Mouse (Mus musculus) lung, adult 18-20 months (tissue): ENCODE results near the gene Plekhh3.
"Not testable (repeated sequence)": the region's sequence is repeated elsewhere in the genome, so short reads cannot be mapped to it uniquely, and the experiment has no call there.

Experiments
- DNase-seq, 2 experiments: peaks; one replicate each; pipeline ENCODE4 v3.0.0; 2022; ENCODE audit warnings: mixed read lengths in 2 of 2

Plekhh3 gene

DNA sequence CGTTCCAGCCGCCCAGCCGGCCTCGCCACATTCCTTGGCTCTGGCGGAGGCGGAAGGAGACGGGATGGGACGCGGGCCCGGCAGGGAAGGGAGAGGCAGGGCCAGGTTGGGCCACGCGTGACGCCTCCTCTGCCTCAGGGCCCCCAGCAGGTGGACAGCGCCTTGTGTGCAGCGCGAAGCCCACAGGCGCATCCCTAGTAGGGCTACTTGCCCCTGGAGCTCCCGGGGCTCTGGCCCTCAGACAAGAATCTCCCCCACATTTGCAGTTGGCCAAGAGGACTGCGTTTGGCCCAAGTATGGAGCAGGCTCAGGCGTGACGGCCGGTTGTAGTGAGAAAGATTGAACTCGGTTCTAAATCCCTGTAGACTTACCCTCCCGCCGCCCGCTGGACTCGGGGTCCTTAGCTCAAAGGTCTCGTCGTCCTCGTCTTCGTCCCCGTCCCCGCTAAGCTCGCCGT, 769 bp downstream of the Plekhh3 start, which contains the start of gene Cntnap1:
Gene Cntnap1 (plus strand): TSS at position 170 of the 457 bp plus-strand sequence.
- peak; percentile 79 to 85 for DNase-seq

DNA sequence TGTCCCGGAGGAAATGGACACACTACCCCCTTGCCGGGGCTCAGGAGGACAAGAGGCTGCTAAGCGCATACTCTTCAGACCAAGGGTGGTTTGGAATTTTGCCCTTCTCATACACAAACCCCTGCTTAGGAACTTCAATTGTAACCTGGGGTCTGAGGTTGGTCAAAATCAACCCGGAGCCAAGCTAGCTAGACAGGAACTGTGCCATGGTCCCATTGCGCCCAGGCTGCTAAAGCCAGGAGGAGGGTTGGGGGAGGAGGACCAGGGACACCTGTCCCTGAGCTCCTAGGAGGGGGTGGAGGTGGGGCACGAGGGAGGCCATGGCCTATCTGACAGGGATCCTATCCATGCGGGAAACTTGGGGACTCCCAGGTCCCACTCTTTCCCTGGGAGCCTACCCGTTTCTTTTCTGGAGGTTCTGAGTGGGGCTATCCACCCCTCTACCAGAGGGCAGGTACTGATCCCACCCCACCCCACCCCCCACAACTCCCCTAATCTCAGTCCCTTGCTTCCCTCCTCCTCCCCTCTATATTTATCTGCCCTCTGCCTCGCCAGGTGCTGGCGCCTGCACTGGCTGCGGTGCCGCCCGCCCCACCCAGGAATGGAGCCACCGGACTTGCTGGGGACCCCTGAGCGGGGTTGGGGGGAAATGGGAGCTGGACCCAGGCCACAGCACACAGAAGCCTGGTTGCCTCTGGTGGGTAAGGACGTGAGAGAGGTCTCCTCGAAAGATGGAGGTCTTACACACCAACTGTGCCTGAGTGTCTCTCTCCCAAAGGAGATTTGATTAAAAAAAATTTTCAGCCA, 1.6 kb downstream of the Plekhh3 start:
- no peak for DNase-seq

DNA sequence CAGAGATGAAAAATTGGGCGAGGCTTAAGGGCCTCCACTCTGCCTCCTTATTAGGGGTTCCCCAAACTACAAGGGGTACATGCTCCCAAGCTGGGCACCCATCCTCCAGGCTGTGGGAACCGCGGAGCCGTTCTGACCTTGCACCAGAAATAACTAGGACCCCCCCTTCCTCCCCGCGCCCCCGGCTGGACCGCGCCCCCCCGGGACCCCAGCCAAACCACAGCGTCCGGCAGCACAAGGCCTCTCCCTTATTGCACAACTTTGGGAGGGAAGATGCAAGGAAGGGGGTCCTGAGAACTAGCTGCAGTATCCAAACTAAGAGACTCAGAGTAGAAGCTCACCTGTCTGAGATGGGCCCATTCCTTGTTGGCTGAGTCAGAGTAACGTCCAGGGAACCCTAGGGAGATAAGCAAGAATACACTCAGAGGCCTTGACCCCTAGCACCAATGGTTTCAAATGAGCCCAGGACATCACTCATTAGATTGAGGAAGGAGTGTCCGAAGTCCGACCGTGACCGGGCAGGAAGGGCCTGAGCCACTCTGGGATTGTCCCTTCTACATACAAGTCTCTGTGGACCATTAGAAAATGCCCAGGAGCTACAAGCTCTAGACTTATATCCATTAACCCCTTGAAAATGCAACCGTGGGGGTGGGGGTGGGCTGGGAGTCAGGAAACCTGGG, 2.7 kb downstream of the Plekhh3 start:
- DNase-seq: peak in 1 of 2 experiments; percentile 39

DNA sequence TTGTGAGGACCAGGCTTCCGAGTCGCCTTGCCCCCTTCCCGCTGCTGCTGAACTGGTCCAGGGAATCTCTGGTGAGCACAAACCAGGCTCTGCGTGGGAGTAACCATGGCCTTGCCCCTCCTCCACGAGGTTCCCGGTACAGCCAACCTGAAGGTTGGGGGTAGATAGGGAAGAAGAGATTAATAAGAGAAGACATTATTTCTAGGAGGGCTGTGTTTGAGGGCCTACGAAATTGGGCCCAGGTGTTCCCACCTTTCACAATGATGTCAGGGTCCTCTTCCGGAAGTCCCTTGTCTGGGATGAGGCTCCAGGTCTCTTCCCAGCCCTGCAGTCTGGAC, 3.2 kb downstream of the Plekhh3 start:
- DNase-seq: no peak

DNA sequence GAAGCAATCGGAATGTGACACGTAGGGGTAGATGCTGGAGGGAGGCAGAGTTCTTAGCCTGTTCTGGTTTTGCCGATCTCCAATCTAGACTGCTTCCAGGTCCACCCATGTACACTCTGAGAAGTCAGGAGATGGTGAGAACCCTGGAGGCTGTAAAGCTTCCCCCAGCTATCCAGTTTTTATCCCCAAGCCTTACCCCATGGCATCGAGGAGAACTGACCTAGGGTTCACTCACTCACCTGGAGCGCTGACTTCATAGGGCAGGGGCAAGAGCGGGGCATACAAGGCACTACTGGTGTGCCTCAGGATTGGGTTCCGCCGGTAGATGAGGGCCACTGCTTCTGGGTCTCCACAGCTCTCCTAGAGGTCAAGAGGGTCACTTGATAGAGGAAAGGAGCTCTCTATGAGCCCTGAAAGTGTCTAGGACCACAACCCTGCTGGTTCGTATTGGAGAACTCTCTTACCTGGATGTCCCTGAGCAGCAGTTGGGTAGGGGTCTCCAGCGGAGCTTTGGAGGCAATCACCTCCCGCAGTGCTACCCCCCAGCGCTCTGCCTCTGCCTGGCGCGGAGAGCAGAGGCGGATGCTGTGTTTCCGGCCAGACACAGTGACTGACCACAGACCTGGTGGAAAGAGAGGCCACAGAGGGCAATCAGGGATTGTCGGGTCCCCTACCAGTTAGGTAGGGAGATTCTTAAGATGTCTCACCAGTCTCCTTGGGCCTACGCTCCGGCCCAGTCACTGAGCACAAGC, 3.8 kb downstream of the Plekhh3 start:
- no peak for DNase-seq

DNA sequence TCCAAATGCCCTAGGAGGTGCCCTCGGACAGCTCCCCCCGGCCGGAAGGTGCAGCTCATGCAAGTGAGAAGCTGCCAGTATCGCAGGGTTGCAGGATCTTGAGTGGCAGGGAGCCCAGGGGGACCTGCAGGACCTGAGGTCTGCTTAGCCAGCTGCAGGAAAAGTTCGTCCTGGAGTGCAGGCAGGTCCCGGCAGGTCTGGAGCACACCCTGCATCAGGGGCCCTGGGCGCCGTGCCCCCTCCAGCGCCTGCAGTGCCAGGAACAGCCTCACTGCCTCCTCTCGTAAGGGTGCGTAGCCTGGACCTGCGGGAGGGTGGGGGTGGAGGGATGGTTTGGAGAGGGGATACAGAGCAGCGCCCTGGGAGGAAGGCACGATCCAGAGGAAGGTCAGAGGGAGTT, 4.8 kb downstream of the Plekhh3 start:
- no peak for DNase-seq

DNA sequence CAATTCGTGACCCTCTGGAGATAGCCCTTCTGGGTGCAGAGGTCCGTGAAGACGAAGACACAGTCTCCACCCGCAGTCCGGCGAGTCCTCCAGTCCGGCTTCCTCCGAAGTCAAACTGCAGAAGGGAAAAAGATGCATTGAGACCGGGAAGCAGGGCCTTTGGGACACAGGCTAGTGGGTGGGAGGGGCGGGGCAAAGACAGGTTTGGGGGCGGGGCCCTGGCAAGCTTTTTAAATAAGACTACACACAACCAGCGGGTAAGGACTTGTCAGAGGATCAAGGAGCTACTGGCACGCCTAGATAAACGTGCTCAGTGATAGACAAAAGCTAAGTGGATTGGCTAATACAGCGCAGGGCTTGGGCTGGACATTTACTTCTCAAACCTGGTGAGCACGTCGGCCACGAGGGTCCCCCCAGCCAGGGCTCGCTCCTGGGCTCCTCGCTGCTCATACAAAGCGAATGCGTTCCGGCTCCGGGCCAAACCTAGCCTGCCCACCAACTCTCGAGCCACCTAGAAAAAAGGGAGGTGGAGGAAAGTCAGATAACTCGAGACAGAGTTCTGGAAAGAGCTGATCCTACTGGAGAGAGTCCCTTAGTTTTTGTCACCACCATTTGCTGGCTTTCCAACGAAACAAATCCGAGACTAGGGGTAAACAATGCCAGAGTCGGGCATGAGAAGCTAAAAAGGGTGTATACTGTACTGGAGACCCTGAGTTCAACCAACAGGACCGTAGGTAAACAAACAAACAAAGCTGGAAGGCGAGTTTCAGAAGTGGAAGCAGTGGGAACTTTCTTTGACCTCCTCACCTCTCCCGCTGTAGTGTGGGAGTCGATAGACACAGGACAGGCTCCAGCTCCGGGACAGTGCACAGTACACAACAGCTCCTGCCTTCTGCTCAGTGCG, 6.2 kb downstream of the Plekhh3 start:
- peak in 1 of 2 experiments; percentile 30 for DNase-seq

DNA sequence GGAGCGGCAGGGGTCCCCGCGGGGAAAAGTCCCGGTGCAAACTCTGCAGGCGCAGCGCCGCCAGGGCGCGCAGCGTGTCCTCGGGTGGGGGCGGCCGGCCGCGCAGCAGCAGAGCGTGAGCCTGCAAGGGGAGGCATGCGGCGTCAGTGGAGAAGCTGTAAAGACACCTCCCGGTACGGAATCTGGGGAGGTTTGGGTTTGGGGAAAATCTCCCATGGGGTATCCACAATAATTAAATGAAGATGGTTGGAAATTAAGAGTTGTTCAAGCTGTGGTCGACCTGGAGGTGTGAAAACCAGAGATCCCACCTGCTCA, 6.8 kb downstream of the Plekhh3 start:
- no peak for DNase-seq

DNA sequence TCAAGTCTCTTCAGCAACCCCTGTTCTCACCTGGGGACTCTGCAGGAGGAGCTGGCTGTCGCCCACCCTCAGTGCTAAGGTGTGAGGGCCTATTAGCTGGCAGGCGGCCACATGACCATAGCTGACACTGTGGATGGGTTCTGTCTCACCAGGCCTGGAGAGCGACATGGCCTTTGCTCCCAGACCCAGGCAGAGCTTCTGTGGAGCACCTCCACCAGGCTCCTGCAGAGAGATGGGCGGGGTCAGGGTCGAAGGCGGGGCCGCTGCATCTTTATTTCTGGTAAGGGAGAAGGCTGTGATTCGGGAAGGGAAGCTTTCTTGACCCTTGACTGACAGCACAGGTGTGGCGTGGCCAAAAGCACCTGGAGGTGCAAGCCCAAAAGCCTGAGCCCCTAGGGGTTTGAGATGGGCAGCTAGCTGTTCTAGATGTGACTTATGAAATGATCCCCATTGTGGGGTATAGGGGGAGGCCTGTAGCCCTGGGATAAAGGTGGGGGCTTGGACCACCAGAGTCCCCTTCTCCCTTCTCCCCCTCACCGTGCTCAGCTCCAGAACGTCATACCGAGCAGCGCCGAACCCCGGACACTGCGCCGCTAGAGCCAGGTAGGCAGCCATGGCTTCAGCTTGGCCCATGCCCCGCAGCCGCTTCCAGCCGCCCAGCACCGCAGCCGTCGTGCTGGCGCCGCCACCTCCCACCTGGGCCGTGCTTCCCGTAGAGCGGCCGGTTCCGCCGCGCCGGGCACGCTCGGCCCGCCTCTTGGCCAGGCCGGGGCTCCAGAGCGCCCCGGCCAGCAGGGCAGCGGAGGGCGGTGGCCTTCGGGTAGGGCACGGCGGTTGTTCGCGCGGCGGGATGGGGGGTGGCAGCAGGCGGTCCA, 7.4 kb downstream of the Plekhh3 start:
- DNase-seq: no peak

DNA sequence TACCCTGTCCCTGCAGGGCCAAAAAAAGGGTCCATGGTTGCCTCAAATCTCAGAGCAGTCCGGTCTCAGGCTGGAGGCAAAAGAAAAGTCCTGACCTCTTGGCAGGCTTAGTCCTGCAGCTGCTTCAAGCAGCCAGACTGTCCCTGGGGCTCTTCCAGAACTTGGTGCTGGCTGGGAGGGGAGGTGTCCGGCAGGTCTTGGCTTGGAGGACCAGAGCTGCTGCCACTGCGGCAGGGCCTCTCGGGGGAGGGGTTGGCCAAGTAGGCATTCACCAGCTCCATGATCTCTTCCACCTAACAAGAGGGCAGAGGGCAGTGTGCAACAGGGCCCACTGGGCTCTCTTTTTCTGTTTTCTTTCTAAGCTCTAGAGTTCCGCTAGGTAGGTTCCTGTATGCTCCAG, 8.4 kb downstream of the Plekhh3 start:
- peak; percentile 64 to 65 for DNase-seq

DNA sequence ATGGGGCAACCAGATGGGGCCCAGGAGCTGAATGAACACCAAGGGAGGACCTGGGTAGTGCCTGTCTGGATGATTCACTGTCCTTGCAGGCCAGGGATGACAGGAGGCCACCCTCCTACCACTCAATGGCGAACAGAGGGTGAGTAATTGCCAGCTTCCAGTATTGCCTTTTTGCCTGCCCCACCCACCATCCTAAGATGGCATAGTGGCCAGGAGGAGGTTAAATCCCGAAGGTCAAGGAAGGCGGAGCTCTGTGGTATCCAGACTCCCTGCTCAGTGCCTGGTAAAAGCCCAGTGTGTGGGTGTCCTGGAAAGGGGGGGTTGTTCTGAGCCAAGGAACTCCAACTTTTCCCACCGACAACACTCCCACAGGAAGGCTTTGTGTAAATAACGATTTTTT, 8.8 kb downstream of the Plekhh3 start:
- no peak for DNase-seq

DNA sequence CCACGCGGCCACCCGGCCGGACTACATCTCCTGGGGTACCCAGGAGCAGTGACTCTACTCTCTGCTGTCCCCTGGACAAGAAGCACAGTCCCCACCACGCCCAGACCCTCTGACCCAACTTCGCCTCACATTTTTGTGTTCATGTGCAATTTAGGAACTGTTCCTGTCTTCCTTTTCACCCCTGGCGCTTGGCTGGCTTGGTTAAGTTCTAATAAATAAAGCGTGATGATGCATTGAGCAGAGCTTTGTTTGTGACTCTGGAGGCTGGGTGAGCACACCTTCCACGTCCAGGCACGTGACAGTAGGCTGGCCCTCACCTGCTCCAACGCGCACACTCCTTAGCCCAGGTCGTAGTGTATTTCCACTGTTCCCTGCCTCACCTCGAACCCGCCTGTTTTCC, 9.6 kb downstream of the Plekhh3 start:
- no peak for DNase-seq

DNA sequence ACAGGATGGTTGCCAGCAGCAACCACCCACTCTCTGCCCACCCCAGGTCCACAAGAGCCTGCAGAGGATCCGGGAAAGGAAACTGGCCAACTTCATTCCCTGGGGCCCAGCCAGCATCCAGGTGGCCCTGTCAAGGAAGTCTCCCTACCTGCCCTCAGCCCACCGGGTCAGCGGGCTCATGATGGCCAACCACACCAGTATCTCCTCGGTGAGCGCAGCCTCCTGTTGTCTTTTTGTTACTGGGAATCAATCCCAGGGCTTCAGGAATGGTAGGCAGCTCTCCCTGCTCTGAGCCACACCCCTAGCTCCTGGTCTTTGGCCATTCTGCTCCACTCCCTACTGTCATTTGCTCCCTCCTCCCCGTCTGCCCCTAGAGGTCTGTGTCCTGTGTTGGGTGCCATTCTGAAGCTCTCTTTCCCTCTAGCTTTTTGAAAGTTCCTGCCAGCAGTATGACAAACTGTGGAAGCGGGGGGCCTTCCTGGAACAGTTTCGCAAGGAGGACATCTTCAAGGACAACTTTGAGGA, 10.1 kb downstream of the Plekhh3 start:
- not testable (repeated sequence) for DNase-seq

DNA sequence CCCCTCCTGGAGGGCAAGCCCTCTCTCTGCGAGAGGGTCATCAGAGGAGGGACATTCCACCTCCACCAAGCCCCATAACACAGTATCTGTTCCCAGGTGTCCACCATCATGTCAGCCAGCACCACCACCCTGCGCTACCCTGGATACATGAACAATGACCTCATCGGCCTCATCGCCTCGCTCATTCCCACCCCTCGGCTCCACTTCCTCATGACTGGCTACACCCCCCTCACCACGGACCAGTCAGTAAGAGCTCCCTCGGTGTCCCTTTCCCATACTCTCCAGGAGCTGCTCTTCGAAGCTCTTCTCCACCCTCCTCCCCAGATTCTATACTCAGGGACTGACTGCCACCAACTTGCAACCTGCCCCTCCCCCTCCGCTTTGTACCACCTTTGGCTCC, 11.0 kb downstream of the Plekhh3 start:
- not testable (repeated sequence) for DNase-seq

DNA sequence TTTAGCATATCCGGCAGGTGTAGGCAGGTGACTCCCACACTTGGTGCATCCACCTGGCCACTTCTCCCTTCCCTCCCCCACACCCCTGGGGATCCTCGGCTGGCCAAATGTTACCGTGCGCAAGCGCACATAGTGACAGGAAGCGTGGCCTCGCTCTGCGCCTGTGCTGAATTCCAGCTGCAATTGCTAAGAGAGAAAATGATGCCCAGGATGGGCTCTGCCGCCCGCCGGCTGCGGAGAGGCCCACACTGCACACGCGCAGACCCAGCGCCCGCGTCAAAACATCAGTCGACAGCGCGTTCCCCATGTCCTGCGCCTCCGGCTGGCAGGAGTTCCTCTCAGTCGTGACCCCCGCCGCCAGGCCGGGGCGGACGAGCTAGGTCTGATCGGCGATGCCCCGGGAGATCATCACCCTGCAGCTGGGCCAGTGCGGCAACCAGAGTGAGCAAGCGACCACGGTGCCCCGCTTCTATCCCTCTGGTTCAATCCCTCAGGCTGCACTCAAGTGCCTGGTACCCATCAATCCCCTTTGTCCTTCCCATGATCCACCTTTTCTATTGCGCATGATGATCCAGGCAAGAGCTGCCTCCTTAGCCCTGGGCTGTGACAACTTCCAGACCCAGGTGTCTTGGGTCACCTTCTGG, 15.3 kb downstream of the Plekhh3 start, which contains the start of gene Tubg2:
Gene Tubg2 (plus strand): TSS at position 180 of the 644 bp plus-strand sequence.
- peak in 1 of 2 experiments; percentile 49 for DNase-seq

DNA sequence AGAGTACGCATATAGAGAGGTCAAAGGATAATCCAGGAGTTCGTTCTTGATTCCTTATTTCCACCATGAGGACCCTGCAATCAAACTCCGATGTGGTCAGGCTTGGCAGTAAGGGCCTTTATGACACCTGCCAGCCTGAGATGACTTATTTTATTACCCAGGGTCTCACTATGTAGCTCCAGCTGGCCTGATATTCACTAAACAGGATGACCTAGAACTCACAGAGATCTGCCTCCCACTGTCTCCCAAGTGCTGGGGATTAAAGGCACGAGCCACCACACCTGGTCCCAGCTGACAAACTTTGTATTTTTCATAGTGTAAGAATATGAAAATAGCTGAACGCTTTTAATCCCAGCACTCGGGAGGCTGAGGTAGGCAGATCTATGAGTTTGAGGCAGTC, 16.0 kb downstream of the Plekhh3 start:
- no peak for DNase-seq

DNA sequence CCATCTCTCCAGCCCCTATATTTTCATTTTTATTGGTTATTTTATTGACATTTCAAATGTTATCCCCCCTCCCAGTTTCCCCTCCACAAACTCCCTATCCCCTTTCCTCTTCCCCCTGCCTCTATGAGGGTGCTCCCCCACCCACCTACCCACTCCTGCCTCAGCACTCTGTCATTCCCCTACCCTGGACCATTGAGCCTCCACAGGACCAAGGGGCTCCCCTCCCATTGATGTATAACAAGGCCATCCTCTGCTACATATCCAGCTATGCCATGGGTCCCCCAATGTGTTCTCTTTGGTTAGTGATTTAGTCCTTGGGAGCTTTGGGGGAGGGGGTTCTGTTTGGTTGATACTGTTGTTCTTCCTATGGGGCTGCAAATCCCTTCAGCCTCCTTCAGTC, 16.5 kb downstream of the Plekhh3 start:
- DNase-seq: no peak

DNA sequence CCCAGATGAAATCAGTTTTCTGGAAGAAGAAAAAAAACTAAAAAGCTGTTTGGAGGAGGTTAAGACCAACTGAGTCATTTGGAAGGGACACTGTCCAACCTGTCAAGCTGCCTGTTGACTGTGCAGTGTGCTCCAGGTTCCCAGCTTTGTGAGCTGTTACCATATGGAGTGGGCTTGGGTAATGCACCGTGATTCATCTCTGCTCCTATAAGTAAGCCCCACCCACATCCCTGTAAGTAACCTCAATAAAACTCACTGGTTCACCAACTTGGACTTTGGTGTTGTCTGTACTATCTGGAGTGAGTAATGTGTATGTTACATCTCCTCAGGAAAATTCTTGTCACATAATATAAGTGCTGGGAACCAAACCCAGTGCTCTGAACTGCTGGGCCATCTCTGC, 18.3 kb downstream of the Plekhh3 start:
- DNase-seq: no peak

DNA sequence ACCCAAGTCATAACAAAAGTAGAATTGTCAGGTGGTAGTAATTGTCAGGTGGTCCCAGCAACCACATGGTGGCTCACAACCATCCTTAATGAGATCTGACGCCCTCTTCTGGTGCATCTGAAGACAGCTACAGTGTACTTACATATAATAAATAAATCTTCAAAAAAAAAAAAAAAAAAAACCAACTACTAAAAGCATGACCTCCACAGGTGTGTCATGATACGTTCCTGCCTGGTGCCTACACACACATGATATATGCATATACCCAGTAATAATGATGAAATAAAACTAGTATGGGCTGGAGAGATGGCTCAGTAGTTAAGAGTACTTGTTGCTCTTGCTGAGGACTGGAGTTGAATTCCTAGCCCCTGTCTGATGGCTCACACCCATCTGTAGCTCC, 20.1 kb downstream of the Plekhh3 start:
- DNase-seq: no peak
